Mouse (Mus musculus) thymus, adult 2 months (tissue): ENCODE data around the gene Necab2. TPM values are rescaled to one million over a fixed set of nuclear protein-coding genes. Genes with fewer than 3 reads are reported as not detected.

Experiments
- DNase-seq: peaks from one replicate; pipeline ENCODE4 v3.0.0; 2021
- H3K27ac ChIP-seq: fragments of 200-500 bp; 2 replicates; pipeline ENCODE4 v1.5.1; 2012; ENCODE audit warnings: low read length, control low read depth; ENCODE audit not compliant: control insufficient read depth, insufficient read depth
- H3K27me3 ChIP-seq: fragments of 200-500 bp; 2 replicates; pipeline ENCODE4 v1.6.1; 2012; ENCODE audit warnings: mild to moderate bottlenecking, low read length, moderate library complexity, mixed read lengths; ENCODE audit not compliant: control insufficient read depth, insufficient read depth
- H3K36me3 ChIP-seq: fragments of 200-500 bp; 2 replicates; pipeline ENCODE4 v1.6.1; 2012; ENCODE audit warnings: mild to moderate bottlenecking, low read length, moderate library complexity; ENCODE audit not compliant: control insufficient read depth, insufficient read depth
- H3K4me1 ChIP-seq: fragments of 200-500 bp; replicated peaks from 2 replicates; pipeline ENCODE4 v1.6.1; 2012; ENCODE audit warnings: low read length; ENCODE audit not compliant: control insufficient read depth, insufficient read depth
- H3K4me3 ChIP-seq: fragments of 200-500 bp; 2 replicates; pipeline ENCODE4 v1.5.1; 2012; ENCODE audit warnings: mild to moderate bottlenecking, low read length, control low read depth, moderate library complexity; ENCODE audit not compliant: control insufficient read depth, insufficient read depth
- CTCF ChIP-seq: fragments of 200-500 bp; IDR thresholded peaks from 2 replicates; pipeline ENCODE4 v1.5.1; 2012; ENCODE audit warnings: mild to moderate bottlenecking, control low read depth, low read length, moderate library complexity, borderline replicate concordance; ENCODE audit not compliant: control insufficient read depth, poor library complexity, insufficient read depth; ENCODE audit errors: extremely low read depth
- POLR2A ChIP-seq: fragments of 200-500 bp; IDR thresholded peaks from 2 replicates; pipeline ENCODE4 v1.6.1; 2012; ENCODE audit warnings: mild to moderate bottlenecking, low read length, control low read depth, moderate library complexity; ENCODE audit not compliant: control insufficient read depth, poor library complexity, insufficient read depth; ENCODE audit errors: extremely low read depth
- WGBS: fragments of 180-500 bp; shearing (Covaris S2); methylation state at CpG from one replicate; pipeline ENCODE4 v1.1.7; 2018; 5-methylcytosine and 5-hydroxymethylcytosine counted together
- polyA plus RNA-seq: library from polyadenylated mRNA; depleted of rRNA; stranded (reverse); fragments of >200 nt; gene quantifications from 2 replicates; pipeline ENCODE4 v1.2.3, GENCODE M21; 2012

The Necab2 gene
- polyA plus RNA-seq, 1 experiment, result 0.12 TPM

DNA sequence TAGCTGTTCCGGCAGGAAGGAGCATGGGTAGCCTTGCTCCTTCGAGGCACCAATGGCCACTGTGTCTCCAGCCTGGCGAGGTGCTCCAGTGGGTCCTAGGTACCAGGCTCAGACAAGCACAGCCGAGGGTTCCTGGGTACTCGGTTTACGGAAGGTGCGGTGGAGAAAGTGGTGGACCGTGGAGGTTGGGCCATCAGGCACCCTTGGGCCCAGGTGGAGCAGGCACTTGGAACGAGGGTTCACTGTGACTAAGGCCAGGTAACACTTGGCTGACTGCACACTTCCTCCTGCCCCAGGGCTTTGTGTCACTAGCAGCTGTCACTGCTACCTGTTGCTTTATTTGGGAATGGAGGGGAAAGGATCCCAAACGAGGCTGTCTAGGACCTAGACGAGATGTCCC lies 9.0 kb upstream of the Necab2 start:
- H3K27ac ChIP-seq, result no peak overlapping the region
- DNase-seq, result no peak
- no peaks in the 10 kb centered on the region for H3K27me3 ChIP-seq
- no peak for TF ChIP-seq POLR2A
- TF ChIP-seq CTCF, result no peak
- peaks cover 13% of the 10 kb centered on the region for H3K4me1 ChIP-seq
- 70% methylated on average over 11 of the region's 11 CpGs for WGBS
- H3K36me3 ChIP-seq, result no peaks in the 10 kb centered on the region
- no peak overlapping the region for H3K4me3 ChIP-seq

DNA sequence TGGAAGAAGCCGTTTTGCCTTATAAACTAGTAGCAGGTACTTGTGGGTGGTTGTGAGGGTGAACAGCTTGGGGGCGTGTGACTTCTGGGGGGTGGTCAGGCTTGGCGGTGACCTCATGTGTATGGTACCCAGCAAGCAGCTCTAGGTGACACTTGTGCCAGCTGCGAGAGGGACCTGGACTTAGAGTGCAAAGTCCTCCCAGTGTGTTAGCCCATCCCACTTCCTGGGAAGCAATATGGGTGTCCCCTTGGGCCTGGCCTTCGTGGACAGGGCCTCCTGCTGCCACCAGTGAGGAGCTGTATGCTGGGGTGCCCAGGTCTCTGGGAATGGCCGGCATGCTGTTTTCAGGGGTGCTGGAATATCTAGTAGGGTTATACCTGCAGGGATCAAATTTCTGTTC lies 7.6 kb upstream of the Necab2 start:
- H3K4me3 ChIP-seq, result no peak overlapping the region
- no peaks in the 10 kb centered on the region for H3K27me3 ChIP-seq
- H3K4me1 ChIP-seq, result peaks cover 13% of the 10 kb centered on the region
- no peak for DNase-seq
- H3K27ac ChIP-seq, result no peak overlapping the region
- H3K36me3 ChIP-seq, result no peaks in the 10 kb centered on the region
- WGBS, result 90% methylated on average over 6 of the region's 6 CpGs
- TF ChIP-seq CTCF (no peak), POLR2A (no peak)

DNA sequence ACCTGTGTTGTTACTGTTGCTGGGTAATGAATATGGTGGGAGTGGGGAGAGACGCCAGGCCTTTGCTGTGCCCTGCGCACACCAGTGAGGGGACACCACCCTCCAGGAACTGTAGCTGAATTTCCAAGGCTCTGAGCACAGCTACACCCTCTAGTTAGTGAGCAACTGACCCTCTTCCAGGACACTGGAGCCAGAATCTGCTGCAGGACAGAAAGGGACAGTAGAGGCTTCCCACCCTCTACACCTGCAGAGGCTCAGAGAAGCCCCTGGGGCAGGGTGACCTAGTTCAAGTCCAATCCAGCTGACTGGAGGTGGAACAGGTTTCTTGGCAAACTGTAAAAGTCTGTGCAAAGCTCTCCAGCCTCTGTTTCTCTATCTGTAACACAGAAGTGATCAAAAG lies 7.1 kb upstream of the Necab2 start:
- no peak for TF ChIP-seq CTCF
- TF ChIP-seq POLR2A, result no peak
- H3K27me3 ChIP-seq, result no peaks in the 10 kb centered on the region
- no peak for DNase-seq
- 95% methylated on average over 2 of the region's 2 CpGs for WGBS
- H3K27ac ChIP-seq, result no peak overlapping the region
- peaks cover 13% of the 10 kb centered on the region for H3K4me1 ChIP-seq
- H3K4me3 ChIP-seq, result no peak overlapping the region
- no peaks in the 10 kb centered on the region for H3K36me3 ChIP-seq

DNA sequence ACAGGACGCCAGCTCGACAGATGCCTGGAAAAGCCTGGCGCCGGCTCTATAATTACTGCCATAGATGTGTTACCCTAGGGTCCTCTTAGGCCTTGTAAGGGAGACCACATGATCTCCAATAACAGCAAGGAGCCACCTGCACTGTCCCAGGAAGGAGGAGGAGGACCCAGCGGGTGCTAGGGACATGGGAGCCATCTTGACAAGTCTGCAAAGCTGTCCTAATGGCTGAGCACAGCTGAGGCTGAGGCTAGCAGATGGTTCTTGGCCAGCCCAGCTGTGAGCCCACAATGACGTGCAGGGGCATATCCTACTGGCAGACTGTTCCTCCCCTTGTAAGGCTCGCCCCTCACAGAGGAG lies 6.6 kb upstream of the Necab2 start:
- no peak for DNase-seq
- no peak overlapping the region for H3K27ac ChIP-seq
- H3K4me1 ChIP-seq, result peaks cover 13% of the 10 kb centered on the region
- no peaks in the 10 kb centered on the region for H3K36me3 ChIP-seq
- no peak overlapping the region for H3K4me3 ChIP-seq
- 77% methylated on average over 7 of the region's 7 CpGs for WGBS
- TF ChIP-seq CTCF (no peak), POLR2A (no peak)
- H3K27me3 ChIP-seq, result no peaks in the 10 kb centered on the region

DNA sequence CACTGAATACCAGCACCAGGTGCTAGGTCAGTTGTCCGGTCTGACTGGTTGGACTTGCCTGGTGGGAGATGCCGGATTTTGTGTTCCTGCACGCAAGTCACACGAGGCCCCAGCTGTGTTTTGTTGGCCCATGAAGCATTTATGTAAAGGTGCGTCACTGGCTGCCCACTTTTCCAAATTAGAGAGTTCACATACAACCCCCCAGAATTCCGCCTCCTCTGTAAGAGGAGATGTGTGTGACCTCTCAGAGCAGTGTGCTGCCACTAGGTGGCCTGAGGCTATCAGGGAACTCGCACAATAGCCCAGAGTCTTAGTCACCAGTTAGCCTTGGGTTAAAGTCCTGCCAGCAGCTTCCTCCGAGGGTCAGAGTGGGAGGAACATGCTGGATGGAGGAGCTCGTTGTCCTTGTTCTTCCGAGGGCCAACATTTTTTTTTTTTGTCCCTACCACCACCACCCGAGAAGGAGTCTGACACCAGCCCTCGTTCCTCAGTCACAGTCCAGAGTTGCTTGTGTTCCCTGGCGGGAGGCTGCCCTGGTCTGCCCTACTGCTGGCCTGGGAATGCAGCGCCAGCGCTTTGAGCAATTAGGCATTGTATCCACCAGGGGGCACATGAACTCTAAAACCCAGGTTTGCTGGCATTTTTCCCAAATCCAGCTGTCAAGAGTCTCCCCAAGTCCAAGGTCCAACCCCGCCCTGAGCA lies 6.1 kb upstream of the Necab2 start:
- WGBS, result 45% methylated on average over 16 of the region's 16 CpGs
- H3K27ac ChIP-seq, result no peak overlapping the region

DNA sequence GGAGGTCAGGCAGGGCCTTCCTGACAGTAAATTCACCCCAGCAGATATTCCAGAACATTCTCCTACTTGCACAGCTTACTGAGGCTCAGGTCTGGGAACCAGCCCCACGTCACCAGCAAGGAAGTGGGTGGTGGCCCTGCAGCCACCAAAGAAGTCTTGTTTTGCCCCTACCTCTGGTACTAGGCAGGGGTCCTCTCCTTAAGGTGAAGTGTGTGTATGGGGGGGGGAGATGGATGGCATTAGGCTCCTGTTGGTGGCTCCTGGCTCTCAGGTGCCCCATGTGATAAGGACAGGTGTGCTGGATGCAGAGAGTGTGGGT lies 5.6 kb upstream of the Necab2 start:
- TF ChIP-seq CTCF, result no peak
- no peak for TF ChIP-seq POLR2A
- no peak overlapping the region for H3K4me3 ChIP-seq
- no peaks in the 10 kb centered on the region; the same call in 1 of the 2 replicates for H3K27me3 ChIP-seq
- 35% methylated on average over 1 of the region's 1 CpGs for WGBS
- peaks cover 13% of the 10 kb centered on the region for H3K4me1 ChIP-seq
- no peak for DNase-seq
- no peak overlapping the region for H3K27ac ChIP-seq
- no peaks in the 10 kb centered on the region for H3K36me3 ChIP-seq

More for the DNA sequence above, 6.1 kb upstream of the Necab2 start:
- peak; percentile 46 for DNase-seq
- H3K4me1 ChIP-seq, result peaks cover 13% of the 10 kb centered on the region
- no peaks in the 10 kb centered on the region for H3K27me3 ChIP-seq
- H3K36me3 ChIP-seq, result no peaks in the 10 kb centered on the region
- no peak for TF ChIP-seq POLR2A
- peak; percentile 84 for TF ChIP-seq CTCF
- no peak overlapping the region for H3K4me3 ChIP-seq

DNA sequence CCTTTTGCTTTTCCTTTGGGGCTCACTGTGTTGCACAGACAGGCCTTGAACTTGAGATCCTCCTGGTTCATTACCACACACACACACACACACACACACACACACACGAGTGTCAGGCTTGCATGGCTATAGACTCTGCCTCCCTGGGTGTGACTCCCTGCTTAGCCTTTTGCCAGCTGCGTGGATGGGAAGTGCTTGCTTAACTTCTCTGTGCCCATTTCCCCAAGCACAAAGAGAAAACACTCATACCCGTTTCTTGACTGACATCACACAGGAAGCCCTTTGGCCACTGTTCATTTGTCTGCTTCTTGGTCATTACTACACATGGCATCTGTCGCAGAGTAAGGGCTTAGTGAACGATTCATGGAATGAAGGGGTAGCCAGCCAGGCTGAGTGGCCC lies 4.5 kb upstream of the Necab2 start:
- H3K4me1 ChIP-seq, result peaks cover 16% of the 10 kb centered on the region
- H3K27ac ChIP-seq, result no peak overlapping the region
- TF ChIP-seq CTCF, result no peak
- no peak for TF ChIP-seq POLR2A
- H3K4me3 ChIP-seq, result no peak overlapping the region
- no peak for DNase-seq
- WGBS, result 77% methylated on average over 5 of the region's 5 CpGs
- H3K36me3 ChIP-seq, result no peaks in the 10 kb centered on the region
- no peaks in the 10 kb centered on the region; the same call in 1 of the 2 replicates for H3K27me3 ChIP-seq
